8 mouse cellular contexts compared by ENCODE assay signal in the genomic region with DNA sequence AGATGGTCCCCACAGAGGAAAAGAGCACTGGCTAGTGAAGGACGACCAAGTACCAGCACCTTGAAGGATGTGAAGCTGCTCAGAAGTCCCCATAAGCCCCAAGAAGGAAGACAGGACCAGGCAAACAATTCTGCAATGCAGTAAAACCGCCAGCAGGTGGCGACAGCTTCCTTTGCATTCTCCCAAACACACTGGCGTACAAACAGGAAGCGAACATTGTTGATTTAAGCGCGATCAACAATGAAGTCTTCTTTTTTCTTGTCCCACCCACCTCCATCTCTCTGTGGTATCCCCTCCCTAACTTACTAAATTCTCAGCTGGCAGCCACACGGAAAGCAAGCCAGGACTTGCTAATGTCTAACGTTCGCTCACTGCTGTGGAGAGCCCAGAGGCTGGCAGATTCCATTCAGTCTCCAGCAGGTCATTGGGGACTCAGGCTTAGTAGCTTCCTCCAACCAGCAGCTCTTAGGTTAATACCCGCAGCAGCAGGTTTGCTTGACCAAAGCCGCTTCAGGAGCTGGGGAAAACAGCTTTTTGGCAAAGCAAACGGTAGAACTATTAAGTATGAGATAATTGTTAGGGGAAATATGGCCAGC.
DNase-seq lines count a peak whose midpoint lies in the region; ATAC-seq and TF ChIP-seq lines count a peak whose summit lies in the region.

No protein-coding gene starts in this region.

- H3K4me1 ChIP-seq in intestine, embryonic 16.5 days (ENCODE audit: control insufficient read depth, insufficient read depth, low read length), result 0 out of 2 replicates have a peak, but pooled peaks cover 3% of the 10 kb centered on the region
- peaks cover 8% of the 10 kb centered on the region for H3K4me1 ChIP-seq in midbrain, embryonic 10.5 days
- H3K4me1 ChIP-seq in small intestine, adult 2 months (ENCODE audit: control insufficient read depth, insufficient read depth, insufficient read length, low read length), result no peaks in the 10 kb centered on the region

- peak overlapping the region; percentile 69 for H3K9ac ChIP-seq in intestine, embryonic 16.5 days (ENCODE audit: low read depth, low read length)

- 2% methylated on average over 13 of the region's 13 CpGs for WGBS in intestine, embryonic 16.5 days
- WGBS in midbrain, embryonic 10.5 days, result 2% methylated on average over 13 of the region's 13 CpGs
- WGBS in small intestine, adult 2 months, result 2% methylated on average over 13 of the region's 13 CpGs

- ATAC-seq in common myeloid progenitor, adult 5-6 weeks (replicated peaks; ENCODE audit: low read depth, poor library complexity, severe bottlenecking), result peak; percentile 90
- peak; percentile 78 for ATAC-seq in intestine, embryonic 16.5 days

- no peaks in the 10 kb centered on the region for H3K27me3 ChIP-seq in intestine, embryonic 16.5 days (replicated peaks; ENCODE audit: control insufficient read depth, insufficient read depth, low read length)
- peaks cover 60% of the 10 kb centered on the region for H3K27me3 ChIP-seq in midbrain, embryonic 10.5 days (ENCODE audit: low read depth, poor library complexity, severe bottlenecking)
- H3K27me3 ChIP-seq in small intestine, adult 2 months (ENCODE audit: control insufficient read depth, insufficient read depth, low read length), result no peaks in the 10 kb centered on the region

- TF ChIP-seq CTCF in small intestine, adult 2 months (IDR thresholded peaks at IDR 0.05; ENCODE audit: extremely low read depth, insufficient read length, insufficient replicate concordance, low read depth, low read length), result peak; percentile 93

- DNase-seq in heart, adult 11 months, result peak; percentile 92
- DNase-seq in heart, postnatal 25 days (ENCODE audit: low spot score), result no peak
- peak; percentile 75 for DNase-seq in gastrocnemius, postnatal 10 days
- DNase-seq in left cerebral cortex, postnatal 36 days (ENCODE audit: low spot score in 2 of 2), result peak; percentile 71 to 82
- peak; percentile 85 for DNase-seq in midbrain, embryonic 10.5 days (ENCODE audit: low spot score)

- peak overlapping the region; percentile 58 for H3K4me3 ChIP-seq in intestine, embryonic 16.5 days (ENCODE audit: low read length)
- peak overlapping the region; percentile 60 for H3K4me3 ChIP-seq in midbrain, embryonic 10.5 days
- peak overlapping the region; percentile 49 for H3K4me3 ChIP-seq in small intestine, adult 2 months (ENCODE audit: low read depth, low read length)

- no peaks in the 10 kb centered on the region for H3K9me3 ChIP-seq in intestine, embryonic 16.5 days (ENCODE audit: control insufficient read depth, low read length)
- no peaks in the 10 kb centered on the region for H3K9me3 ChIP-seq in midbrain, embryonic 10.5 days (replicated peaks)

- TF ChIP-seq POLR2A in small intestine, adult 2 months (IDR thresholded peaks at IDR 0.05; ENCODE audit: low read depth, low read length), result no peak

- H3K27ac ChIP-seq in intestine, embryonic 16.5 days (ENCODE audit: low read length), result no peak overlapping the region
- peak overlapping the region; percentile 86 for H3K27ac ChIP-seq in midbrain, embryonic 10.5 days (replicated peaks)
- H3K27ac ChIP-seq in small intestine, adult 2 months (ENCODE audit: insufficient read depth, low read depth, low read length), result no peak overlapping the region

- H3K4me2 ChIP-seq in intestine, embryonic 16.5 days (ENCODE audit: low read depth, low read length), result peak overlapping the region; percentile 71

- intact Hi-C loops in heart, postnatal 25 days (cut with DNase I), result loop anchor here (1.0 to 2.0 kb wide), 2 partner anchors 177 to 481 kb away; no protein-coding TSS in a partner anchor
- intact Hi-C loops in left cerebral cortex, postnatal 36 days (cut with DNase I), result loop anchor here (5.0 to 10.0 kb wide), 3 partner anchors 177 to 629 kb away; no protein-coding TSS in a partner anchor

- no peaks in the 10 kb centered on the region for H3K36me3 ChIP-seq in intestine, embryonic 16.5 days (ENCODE audit: control insufficient read depth, insufficient read depth, low read length)
- peaks cover 9% of the 10 kb centered on the region for H3K36me3 ChIP-seq in midbrain, embryonic 10.5 days
- no peaks in the 10 kb centered on the region for H3K36me3 ChIP-seq in small intestine, adult 2 months (ENCODE audit: control insufficient read depth, insufficient read depth, low read length)
